In genomic region chr3:121471703-121472102, GRCm38 (mm10) we compare ENCODE assay signal across 17 mouse cellular contexts. TPM values are rescaled to one million over a fixed set of nuclear protein-coding genes. Genes with fewer than 3 reads are reported as not detected.
A peak's percentile ranks its signal among the peaks of the same experiment; 100 is the strongest.
DNase-seq lines count a peak whose midpoint lies in the region; ATAC-seq lines count a peak whose summit lies in the region.
"Had no signal": no experiment of that assay in that cellular context is flagged by ENCODE, and none has a peak within 500 bp of the region (broad histone marks: within the 10 kb centered on the region; RNA-seq: fewer than 3 reads in every experiment).

No protein-coding gene starts in this region.

- H3K27me3 ChIP-seq in heart, embryonic 11.5 days (ENCODE audit: control insufficient read depth, insufficient read depth, low read length), result no peaks in the 10 kb centered on the region
- H3K27me3 ChIP-seq in lung, embryonic 16.5 days (ENCODE audit: control insufficient read depth, insufficient read depth, low read depth, low read length), result no peaks in the 10 kb centered on the region
- H3K27me3 ChIP-seq in hindbrain, embryonic 16.5 days (replicated peaks; ENCODE audit: control insufficient read depth, insufficient read depth, low read length), result no peaks in the 10 kb centered on the region
- H3K27me3 ChIP-seq: hindbrain, embryonic 15.5 days; neural tube, embryonic 13.5 days; Patski had no signal

- no peaks in the 10 kb centered on the region for H3K36me3 ChIP-seq in heart, embryonic 11.5 days (ENCODE audit: control insufficient read depth, insufficient read depth, low read length)
- H3K36me3 ChIP-seq in lung, embryonic 16.5 days (ENCODE audit: control insufficient read depth, insufficient read depth, low read length), result no peaks in the 10 kb centered on the region
- H3K36me3 ChIP-seq in hindbrain, embryonic 16.5 days (ENCODE audit: control insufficient read depth, insufficient read depth, low read length), result no peaks in the 10 kb centered on the region
- H3K36me3 ChIP-seq: hindbrain, embryonic 15.5 days; neural tube, embryonic 13.5 days had no signal

- peak; percentile 94 for DNase-seq in heart, adult 11 months
- no peak for DNase-seq in lung, postnatal 25 days (ENCODE audit: low spot score)
- DNase-seq in kidney, adult 9 months, result peak; percentile 38
- peak; percentile 24 to 49 for DNase-seq in kidney, postnatal 4 days
- DNase-seq: B cell, adult 2 months; cerebellum, adult 8-10 months; heart, postnatal 10 days; spleen, adult 18-20 months; thymus, adult 18-20 months had no signal

- no peak overlapping the region for H3K27ac ChIP-seq in heart, embryonic 11.5 days (ENCODE audit: low read depth, low read length)
- no peak overlapping the region for H3K27ac ChIP-seq in lung, embryonic 16.5 days (ENCODE audit: low read length)
- no peak overlapping the region for H3K27ac ChIP-seq in hindbrain, embryonic 16.5 days (ENCODE audit: low read depth, low read length)
- H3K27ac ChIP-seq: hindbrain, embryonic 15.5 days; neural tube, embryonic 13.5 days had no signal

- peaks cover 6% of the 10 kb centered on the region for H3K4me1 ChIP-seq in heart, embryonic 11.5 days (ENCODE audit: control insufficient read depth, insufficient read depth, low read length)
- peaks cover 17% of the 10 kb centered on the region for H3K4me1 ChIP-seq in lung, embryonic 16.5 days (replicated peaks; ENCODE audit: control insufficient read depth, insufficient read depth, low read length)
- peaks cover 6% of the 10 kb centered on the region for H3K4me1 ChIP-seq in hindbrain, embryonic 16.5 days (ENCODE audit: control insufficient read depth, insufficient read depth, low read depth, low read length)

- no peak overlapping the region for H3K4me3 ChIP-seq in heart, embryonic 11.5 days (ENCODE audit: low read depth, low read length)
- H3K4me3 ChIP-seq in lung, embryonic 16.5 days (ENCODE audit: low read length), result no peak overlapping the region
- H3K4me3 ChIP-seq in hindbrain, embryonic 16.5 days (ENCODE audit: low read length), result no peak overlapping the region
- H3K4me3 ChIP-seq: hindbrain, embryonic 15.5 days; neural tube, embryonic 13.5 days had no signal

- no peak overlapping the region for H3K9ac ChIP-seq in heart, embryonic 11.5 days (ENCODE audit: low read depth, low read length)
- no peak overlapping the region for H3K9ac ChIP-seq in lung, embryonic 16.5 days (ENCODE audit: low read length)
- H3K9ac ChIP-seq in hindbrain, embryonic 16.5 days (ENCODE audit: low read depth, low read length), result no peak overlapping the region
- H3K9ac ChIP-seq: hindbrain, embryonic 15.5 days; neural tube, embryonic 13.5 days had no signal

- H3K9me3 ChIP-seq in heart, embryonic 11.5 days (replicated peaks; ENCODE audit: control insufficient read depth, low read length), result no peaks in the 10 kb centered on the region
- H3K9me3 ChIP-seq in lung, embryonic 16.5 days (ENCODE audit: control insufficient read depth, low read length), result no peaks in the 10 kb centered on the region
- no peaks in the 10 kb centered on the region for H3K9me3 ChIP-seq in hindbrain, embryonic 16.5 days (ENCODE audit: control insufficient read depth, low read length)
- H3K9me3 ChIP-seq: hindbrain, embryonic 15.5 days; neural tube, embryonic 13.5 days had no signal

- H3K4me2 ChIP-seq in heart, embryonic 11.5 days, result no peak overlapping the region
- H3K4me2 ChIP-seq in lung, embryonic 16.5 days (ENCODE audit: low read depth, low read length), result no peak overlapping the region
- H3K4me2 ChIP-seq in hindbrain, embryonic 16.5 days (ENCODE audit: low read length), result no peak overlapping the region
- H3K4me2 ChIP-seq: hindbrain, embryonic 15.5 days; liver, embryonic 11.5 days; midbrain, embryonic 11.5 days; neural tube, embryonic 13.5 days had no signal

- 67% methylated on average over 11 of the region's 11 CpGs for WGBS in heart, embryonic 11.5 days (ENCODE audit: insufficient replicate concordance)
- 60% methylated on average over 11 of the region's 11 CpGs for WGBS in lung, embryonic 16.5 days
- 63% methylated on average over 11 of the region's 11 CpGs for WGBS in hindbrain, embryonic 16.5 days

- no peak for ATAC-seq in heart, embryonic 11.5 days (replicated peaks; ENCODE audit: insufficient number of reproducible peaks, low FRiP score, low TSS enrichment)
- peak; percentile 23; the same call in 1 of the 2 replicates for ATAC-seq in lung, embryonic 16.5 days (ENCODE audit: low read depth)
- no peak for ATAC-seq in hindbrain, embryonic 16.5 days
- ATAC-seq: Patski had no signal

RNA-seq across cellular contexts. Expression of gene Cnn3, which starts 45.4 kb away (rescaled TPM):
- 488 and 525 TPM in 2 replicates for polyA plus RNA-seq in heart, embryonic 11.5 days (2014; fragmentation: Nextera tagmentation; extraction: Ambion mirVana)
- 522 and 562 TPM in 2 replicates for polyA plus RNA-seq in lung, embryonic 16.5 days (2015; fragmentation: Nextera tagmentation; extraction: Ambion mirVana)
- polyA plus RNA-seq in hindbrain, embryonic 16.5 days (2015; fragmentation: Nextera tagmentation; extraction: Ambion mirVana), result 395 and 417 TPM in 2 replicates
